Mouse (Mus musculus): Measurements from ENCODE around the gene Jmjd6.
"Not testable (repeated sequence)": the region's sequence is repeated elsewhere in the genome, so short reads cannot be mapped to it uniquely, and the experiment has no call there.

The Jmjd6 gene

GRCm38 (mm10) chr11:116823885-116824284 is 19.4 kb downstream of the Jmjd6 start:
- DNase-seq, result not testable (repeated sequence)

GRCm38 (mm10) chr11:116823255-116823654 is 20.0 kb downstream of the Jmjd6 start:
- DNase-seq, result no peak

GRCm38 (mm10) chr11:116822626-116823025 is 20.6 kb downstream of the Jmjd6 start:
- DNase-seq, result no peak

DNA sequence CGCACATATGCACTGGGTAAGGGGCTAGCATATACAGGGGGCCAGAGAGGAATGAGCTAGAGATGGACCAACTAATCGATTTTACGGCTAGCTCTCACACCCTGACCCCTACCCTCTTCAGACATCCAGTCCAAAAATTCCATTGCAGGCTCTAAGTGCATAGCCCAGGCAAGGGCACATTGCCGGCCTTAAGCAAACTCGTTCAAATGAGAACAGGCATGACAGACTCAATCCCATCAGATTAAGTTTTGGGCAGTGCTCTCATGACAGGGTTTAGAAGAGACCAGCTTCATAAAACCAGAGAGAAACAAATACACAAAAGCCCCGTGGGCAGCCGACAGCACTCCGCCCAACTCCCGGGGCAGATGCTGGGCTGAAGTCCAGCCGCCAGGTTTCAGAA is 21.0 kb downstream of the Jmjd6 start:
- DNase-seq, result no peak

DNA sequence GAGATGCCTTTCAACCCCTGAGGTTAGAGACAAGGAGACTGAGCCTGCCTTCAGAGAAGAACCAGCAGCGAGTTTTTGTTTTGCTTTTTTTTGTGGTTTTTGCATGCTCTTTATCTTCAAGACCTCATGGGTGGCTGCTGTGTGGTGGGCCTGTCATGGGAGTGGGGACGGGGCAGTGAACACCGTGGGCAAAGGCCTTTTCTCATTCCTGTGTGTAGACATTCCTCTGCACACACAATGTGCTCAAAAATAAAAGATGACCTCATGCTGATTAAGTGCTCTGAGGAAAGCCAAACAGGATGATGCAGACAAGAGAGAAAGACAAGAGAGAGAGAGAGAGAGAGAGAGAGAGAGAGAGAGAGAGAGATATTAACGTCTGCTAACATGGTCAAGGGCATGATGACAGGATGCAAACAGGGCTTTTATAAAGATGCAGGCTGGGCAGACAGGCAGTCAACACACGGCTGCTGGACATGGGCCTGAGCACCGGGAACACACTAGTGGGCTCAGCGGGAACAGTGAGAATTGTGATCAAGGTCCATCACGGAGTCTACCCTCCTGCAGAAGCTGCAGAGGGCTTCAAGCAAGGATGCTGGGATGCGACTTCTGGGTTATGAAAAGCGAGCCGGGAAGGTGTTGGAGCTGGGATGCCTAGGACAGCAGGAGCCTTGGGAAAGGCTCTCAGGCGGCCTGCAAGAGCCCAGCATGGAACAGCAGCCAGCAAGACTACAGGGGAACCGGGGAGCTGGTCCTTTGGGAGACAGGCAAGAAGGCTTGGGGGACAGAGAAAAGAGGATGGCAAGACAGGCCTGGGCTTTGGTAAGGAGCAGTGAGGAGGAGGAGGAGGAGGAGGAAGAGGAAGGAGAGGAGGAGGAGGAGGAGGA is 21.9 kb downstream of the Jmjd6 start:
- DNase-seq, result no peak

DNA sequence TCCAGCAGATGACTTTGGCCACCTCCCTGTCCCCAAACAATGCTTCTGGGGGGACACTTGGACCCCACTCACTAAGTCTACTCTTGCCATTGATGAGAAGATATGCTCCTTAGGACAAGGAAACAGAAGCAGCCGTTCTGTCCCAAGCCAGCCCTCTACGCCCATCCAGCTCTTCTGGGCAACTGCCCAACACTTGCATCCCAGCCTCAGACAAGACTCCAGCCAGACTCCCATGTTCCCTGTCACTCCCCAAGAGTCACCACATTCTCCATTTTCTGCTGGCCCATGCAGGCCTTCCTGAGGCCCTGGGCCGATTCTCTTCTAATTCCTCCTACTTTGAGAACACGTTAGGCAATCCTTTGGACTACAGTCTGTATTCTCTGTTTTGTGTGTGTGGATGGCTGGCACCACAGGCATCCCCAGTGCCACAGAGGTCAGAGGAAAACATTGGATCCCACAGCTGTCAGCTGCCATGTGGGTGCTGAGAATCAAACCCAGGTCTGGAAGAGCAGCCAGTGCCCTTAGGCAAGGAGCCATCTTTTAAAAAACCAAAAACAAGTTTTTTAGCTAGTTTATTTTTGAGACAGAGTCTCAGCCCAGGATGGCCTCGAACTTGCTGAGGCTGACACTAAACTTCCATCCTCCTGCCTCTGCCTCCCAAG is 23.2 kb downstream of the Jmjd6 start:
- DNase-seq, result no peak

GRCm38 (mm10) chr11:116818722-116819121 is 24.5 kb downstream of the Jmjd6 start:
- peak in 1 of 2 experiments; percentile 68 for DNase-seq

GRCm38 (mm10) chr11:116817567-116817966 is 25.7 kb downstream of the Jmjd6 start:
- no peak for DNase-seq

- DNase-seq, result no peak
These were observed 26.5 kb downstream of the Jmjd6 start for GRCm38 (mm10) chr11:116816769-116817168.

GRCm38 (mm10) chr11:116814884-116815415 is 28.3 kb downstream of the Jmjd6 start:
- no peak for DNase-seq

DNA sequence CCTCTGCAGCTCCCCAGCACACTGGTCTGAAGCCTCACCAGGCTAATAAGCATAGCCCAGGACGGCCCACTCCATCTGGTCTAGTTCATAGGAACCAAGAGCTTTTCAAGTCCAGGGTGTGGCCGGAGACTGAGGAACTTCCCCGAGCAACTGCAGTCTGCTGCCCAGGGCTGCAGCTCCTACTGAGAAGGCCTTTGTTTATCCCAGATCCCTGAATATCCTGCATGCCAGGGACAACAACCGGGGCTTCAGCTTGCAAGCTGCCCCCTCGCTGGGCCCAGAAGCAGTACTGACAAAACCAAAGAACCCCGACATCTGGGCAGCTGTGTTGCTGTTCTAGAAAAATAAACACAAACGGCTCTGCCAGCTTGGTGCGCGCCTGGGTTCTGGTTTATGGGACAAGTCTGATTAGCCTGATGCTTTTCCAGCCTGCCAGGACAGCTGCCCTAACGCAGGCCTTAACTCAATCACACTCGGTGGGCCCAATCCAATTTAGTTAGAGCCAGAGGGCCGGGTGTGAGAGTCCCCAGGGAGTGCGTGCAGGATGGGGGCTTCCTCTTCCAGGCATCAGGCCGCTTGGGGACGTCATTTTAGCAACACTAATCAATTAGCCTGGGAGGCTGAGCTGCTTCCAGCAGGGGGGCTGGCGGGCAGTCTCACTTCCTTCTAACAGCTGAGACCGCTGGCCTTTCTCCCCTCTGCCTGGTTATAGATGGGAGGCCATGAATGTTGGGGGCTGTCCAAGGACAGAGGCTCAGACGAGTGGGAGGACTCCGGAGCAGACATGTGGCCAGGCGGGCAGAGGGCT is 29.0 kb downstream of the Jmjd6 start:
- DNase-seq, result peak; percentile 65 to 85

GRCm38 (mm10) chr11:116813610-116814009 is 29.6 kb downstream of the Jmjd6 start:
- DNase-seq, result no peak

DNA sequence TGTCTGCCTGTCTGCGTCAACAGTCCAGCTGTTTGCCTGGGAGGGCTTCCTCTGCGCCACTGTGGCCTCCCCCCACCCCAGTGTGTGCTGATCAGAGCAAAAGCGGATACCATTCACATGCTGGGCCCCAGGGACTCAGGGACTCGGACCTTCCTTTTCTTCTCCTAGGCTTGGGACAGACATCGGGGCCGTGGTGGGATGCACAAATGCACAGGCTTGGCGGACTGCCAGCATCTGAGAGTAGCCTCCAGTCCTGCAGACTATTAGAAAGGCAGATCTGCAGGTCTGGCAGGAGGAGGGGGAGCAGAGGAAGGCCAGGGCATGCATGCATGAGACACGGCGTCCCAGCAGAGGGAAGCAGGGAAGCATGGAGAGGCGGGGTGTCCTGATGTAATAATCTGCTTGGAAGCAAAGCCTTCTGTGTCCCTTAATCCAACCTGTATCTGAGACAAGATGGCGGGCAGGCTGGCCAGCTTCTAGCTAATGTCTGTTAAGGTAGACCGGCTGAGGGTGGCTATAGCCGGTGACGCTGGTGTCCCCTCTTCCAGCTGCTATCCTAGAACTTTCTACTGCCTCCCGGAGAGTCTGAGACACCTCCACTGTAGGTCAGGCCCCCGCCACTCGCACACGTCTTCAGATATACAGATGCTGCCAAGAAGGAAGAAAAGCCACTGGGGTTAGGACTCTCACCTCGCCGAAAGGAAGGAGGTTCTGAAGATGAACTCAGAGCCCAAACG is 30.3 kb downstream of the Jmjd6 start:
- DNase-seq, result peak; percentile 39 to 71

- DNase-seq, result peak; percentile 55 to 69
These were observed 32.0 kb downstream of the Jmjd6 start for GRCm38 (mm10) chr11:116810983-116811901.

DNA sequence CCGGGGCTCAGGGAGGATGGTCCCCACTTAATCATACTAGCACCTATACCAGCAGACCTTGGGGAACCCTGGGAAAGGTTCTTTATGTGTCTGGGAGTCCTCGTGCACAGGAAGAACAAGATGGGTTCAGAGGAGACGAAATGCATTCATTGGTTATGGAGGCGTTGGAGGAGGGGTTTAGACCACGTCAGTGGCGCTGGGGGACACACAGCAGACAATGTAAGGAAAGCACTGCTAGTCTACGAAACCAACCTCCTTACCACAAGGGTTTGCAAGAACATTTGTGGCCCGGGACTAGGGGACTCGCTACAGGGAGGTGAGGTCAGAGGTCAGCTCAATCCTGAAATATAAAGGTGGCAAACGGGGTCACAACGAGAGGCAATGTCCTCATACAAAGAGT is 32.7 kb downstream of the Jmjd6 start:
- DNase-seq, result no peak

- no peak for DNase-seq
These were observed 33.7 kb downstream of the Jmjd6 start for GRCm38 (mm10) chr11:116809520-116809919.

GRCm38 (mm10) chr11:116808811-116809395 is 34.3 kb downstream of the Jmjd6 start:
- no peak for DNase-seq

DNA sequence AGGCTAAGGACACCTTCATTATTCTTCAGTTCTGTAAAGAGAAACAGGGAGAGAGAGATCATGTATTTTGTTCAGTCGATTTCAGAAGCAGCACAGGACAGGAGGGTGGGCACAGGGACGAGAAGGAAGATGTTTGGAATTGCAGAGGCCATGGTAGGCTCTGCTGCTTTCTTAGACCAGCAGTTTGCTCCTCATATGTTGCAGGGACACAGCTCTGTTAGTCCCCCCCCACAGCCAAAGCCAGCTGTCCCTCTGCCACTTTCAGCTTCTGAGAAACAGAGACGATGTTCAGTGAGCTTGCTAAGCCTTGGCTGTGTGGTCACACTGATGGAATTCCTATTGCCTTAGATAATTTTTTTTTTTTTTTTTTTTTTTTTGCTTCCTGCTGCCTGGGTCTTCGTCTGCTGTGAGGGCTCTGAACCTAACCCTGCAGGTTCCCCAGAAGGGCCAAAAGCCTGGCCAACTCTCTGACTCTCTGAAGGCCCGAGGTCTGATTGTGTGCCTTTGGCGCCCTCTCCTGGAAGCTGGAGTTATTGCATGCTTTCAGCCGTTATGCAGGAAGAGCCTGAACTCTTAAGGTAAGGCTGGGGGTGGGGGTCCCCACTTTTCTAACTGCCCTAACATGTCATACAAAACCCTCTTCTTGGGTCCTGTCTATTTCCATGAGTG is 35.2 kb downstream of the Jmjd6 start:
- DNase-seq, result peak; percentile 89 to 91

DNA sequence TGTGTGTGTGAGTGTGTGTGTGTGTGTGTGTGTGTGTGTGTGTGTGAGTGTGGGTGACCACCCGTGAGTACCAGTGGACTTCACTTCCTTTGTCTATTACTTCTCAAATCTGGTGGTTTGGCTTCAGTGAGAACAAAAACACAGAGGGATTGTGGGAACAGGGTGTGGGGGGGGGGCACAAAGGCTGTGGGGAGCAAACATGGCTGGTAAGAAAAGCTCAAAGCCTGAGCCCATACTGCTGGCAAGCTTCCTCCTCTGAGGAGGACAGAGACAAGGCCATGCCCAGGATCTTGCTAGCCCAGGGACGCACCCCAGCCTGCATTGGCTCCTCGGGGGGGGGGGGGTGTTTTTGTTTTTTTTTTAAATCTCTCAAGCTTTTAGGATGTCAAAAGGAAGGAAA is 35.7 kb downstream of the Jmjd6 start:
- no peak for DNase-seq

- no peak for DNase-seq
These were observed 36.1 kb downstream of the Jmjd6 start for GRCm38 (mm10) chr11:116807116-116807515.
